Mouse (Mus musculus) retina, postnatal 7 days (tissue): ENCODE data around the gene Wdr20rt.
"Not testable (repeated sequence)": the region's sequence is repeated elsewhere in the genome, so short reads cannot be mapped to it uniquely, and the experiment has no call there.

Experiments
- DNase-seq: peaks from one replicate; pipeline ENCODE4 v3.0.0-alpha.2; 2012; ENCODE audit warnings: low read depth, low spot score

Gene Wdr20rt

GRCm38 (mm10) chr12:65225467-65225945, at the start of gene Wdr20rt:
TSS of gene Wdr20rt (plus strand) at chr12:65225517.
- DNase-seq: no peak

- no peak for DNase-seq
Measured at GRCm38 (mm10) chr12:65187365-65187764, 38.0 kb upstream of the Wdr20rt start.

- no peak for DNase-seq
Measured at GRCm38 (mm10) chr12:65189213-65189612, 36.1 kb upstream of the Wdr20rt start.

- no peak for DNase-seq
Measured at GRCm38 (mm10) chr12:65194003-65194530, 31.2 kb upstream of the Wdr20rt start.

GRCm38 (mm10) chr12:65201812-65202211, 23.5 kb upstream of the Wdr20rt start:
- no peak for DNase-seq

GRCm38 (mm10) chr12:65206431-65206830, 18.9 kb upstream of the Wdr20rt start:
- DNase-seq: no peak

- no peak for DNase-seq
Measured at GRCm38 (mm10) chr12:65216404-65216840, 8.9 kb upstream of the Wdr20rt start.

GRCm38 (mm10) chr12:65228628-65229027, 3.3 kb downstream of the Wdr20rt start:
- no peak for DNase-seq

- no peak for DNase-seq
Measured at GRCm38 (mm10) chr12:65229041-65229440, 3.7 kb downstream of the Wdr20rt start.

GRCm38 (mm10) chr12:65232801-65233200, 7.5 kb downstream of the Wdr20rt start:
- not testable (repeated sequence) for DNase-seq

GRCm38 (mm10) chr12:65250116-65250738, 24.9 kb downstream of the Wdr20rt start:
- DNase-seq: no peak

GRCm38 (mm10) chr12:65256887-65257286, 31.6 kb downstream of the Wdr20rt start:
- no peak for DNase-seq

GRCm38 (mm10) chr12:65258212-65259138, 33.2 kb downstream of the Wdr20rt start:
- no peak for DNase-seq

GRCm38 (mm10) chr12:65259139-65260111, 34.1 kb downstream of the Wdr20rt start:
- DNase-seq: no peak

- no peak for DNase-seq
Measured at GRCm38 (mm10) chr12:65268311-65268984, 43.1 kb downstream of the Wdr20rt start.

GRCm38 (mm10) chr12:65269406-65269805, 44.1 kb downstream of the Wdr20rt start:
- DNase-seq: no peak

GRCm38 (mm10) chr12:65273807-65274206, 48.5 kb downstream of the Wdr20rt start:
- no peak for DNase-seq
